Mouse (Mus musculus) liver, postnatal 0 days (tissue): ENCODE data around the gene Ncan. TPM values are rescaled to one million over a fixed set of nuclear protein-coding genes. Genes with fewer than 3 reads are reported as not detected.

Experiments
- ATAC-seq: fragments of 200-750 bp; cut with Nextera tagmentation; 2 replicates; pipeline ENCODE4 v1.8.0; 2017; ENCODE audit warnings: mild to moderate bottlenecking, moderate library complexity
- DNase-seq: peaks from one replicate; pipeline ENCODE4 v3.0.0-alpha.2; 2016
- H3K27ac ChIP-seq: fragments of 300-500 bp; sonication (generic); 2 replicates; pipeline ENCODE4 v1.5.1; 2014; ENCODE audit warnings: antibody characterized with exemption, moderate library complexity, mild to moderate bottlenecking, low read depth
- H3K27me3 ChIP-seq: fragments of 300-500 bp; sonication (generic); 2 replicates; pipeline ENCODE4 v1.6.1; 2014; ENCODE audit warnings: low read length, control low read depth, mixed read lengths; ENCODE audit not compliant: insufficient read depth
- H3K36me3 ChIP-seq: fragments of 300-500 bp; sonication (generic); replicated peaks from 2 replicates; pipeline ENCODE4 v1.6.1; 2014; ENCODE audit warnings: mild to moderate bottlenecking, control low read depth, low read length, moderate library complexity, mixed read lengths; ENCODE audit not compliant: insufficient read depth
- H3K4me1 ChIP-seq: fragments of 300-500 bp; sonication (generic); 2 replicates; pipeline ENCODE4 v1.6.1; 2014; ENCODE audit warnings: antibody characterized with exemption, mild to moderate bottlenecking, control low read depth; ENCODE audit not compliant: insufficient read depth
- H3K4me2 ChIP-seq: fragments of 300-500 bp; sonication (generic); 2 replicates; pipeline ENCODE4 v1.6.1; 2014; ENCODE audit warnings: low read depth, mild to moderate bottlenecking, low read length, moderate library complexity, mixed read lengths
- H3K4me3 ChIP-seq: fragments of 300-500 bp; sonication (generic); 2 replicates; pipeline ENCODE4 v1.5.1; 2014; ENCODE audit warnings: low read depth, low read length
- H3K9ac ChIP-seq: fragments of 300-500 bp; sonication (generic); replicated peaks from 2 replicates; pipeline ENCODE4 v1.6.1; 2014; ENCODE audit warnings: mild to moderate bottlenecking, moderate library complexity
- H3K9me3 ChIP-seq: fragments of 300-500 bp; sonication (generic); 2 replicates; pipeline ENCODE4 v1.6.1; 2016; ENCODE audit warnings: mild to moderate bottlenecking, control low read depth, low read length, mixed read lengths
- CTCF ChIP-seq: sonication (generic); IDR thresholded peaks from 2 replicates; pipeline ENCODE4 v1.5.1; 2016; ENCODE audit warnings: antibody characterized with exemption, low read depth
- EP300 ChIP-seq: IDR thresholded peaks from 2 replicates; pipeline ENCODE4 v1.6.1; 2016; ENCODE audit warnings: antibody characterized with exemption, low read depth, mild to moderate bottlenecking
- WGBS: fragments of 180-500 bp; shearing (Covaris S2); extraction: QIAGEN DNeasy Blood & Tissue Kit; methylation state at CpG from one replicate; pipeline ENCODE4 v1.1.7; 2014; ENCODE audit not compliant: insufficient replicate concordance; 5-methylcytosine and 5-hydroxymethylcytosine counted together
- polyA plus RNA-seq: library from polyadenylated mRNA; unstranded; fragments of >200 nt; fragmentation: Nextera tagmentation; extraction: Ambion mirVana; gene quantifications from 2 replicates; pipeline ENCODE4 v1.2.1, GENCODE M21; 2015

Gene Ncan
- polyA plus RNA-seq, 1 experiment from 2014 or later: not detected

- Histone ChIP-seq H3K27ac (peak overlapping the region; percentile 22; the same call in 1 of the 2 replicates), H3K9ac (peak overlapping the region; percentile 47; the same call in 1 of the 2 replicates)
Observed at GRCm38 (mm10) chr8:70158069-70158853, 37.6 kb upstream of the Ncan start.

GRCm38 (mm10) chr8:70157240-70157800 is 36.6 kb upstream of the Ncan start:
- H3K36me3 ChIP-seq: no peaks in the 10 kb centered on the region
- H3K4me2 ChIP-seq: no peak overlapping the region
- peaks cover 14% of the 10 kb centered on the region for H3K4me1 ChIP-seq
- no peak overlapping the region for H3K9ac ChIP-seq
- H3K27ac ChIP-seq: no peak overlapping the region
- no peaks in the 10 kb centered on the region for H3K27me3 ChIP-seq
- DNase-seq (no peak), ATAC-seq (no peak)
- no peaks in the 10 kb centered on the region for H3K9me3 ChIP-seq
- no peak overlapping the region for H3K4me3 ChIP-seq
- 92% methylated on average over 1 of the region's 1 CpGs for WGBS
- no peak for TF ChIP-seq EP300
- no peak for TF ChIP-seq CTCF

More at GRCm38 (mm10) chr8:70158069-70158853, 37.6 kb upstream of the Ncan start:
- WGBS: 7% methylated on average over 40 of the region's 40 CpGs
- Histone ChIP-seq H3K27me3 (no peaks in the 10 kb centered on the region), H3K9me3 (no peaks in the 10 kb centered on the region), H3K4me2 (peak overlapping the region; percentile 85), H3K4me3 (peak overlapping the region; percentile 54), H3K36me3 (no peaks in the 10 kb centered on the region), H3K4me1 (peaks cover 14% of the 10 kb centered on the region)
- ATAC-seq: peak; percentile 83
- TF ChIP-seq CTCF (no peak), EP300 (no peak)
- DNase-seq: peak; percentile 87

- 17% methylated on average over 21 of the region's 22 CpGs for WGBS
- Histone ChIP-seq H3K27ac (no peak overlapping the region), H3K27me3 (no peaks in the 10 kb centered on the region), H3K9me3 (no peaks in the 10 kb centered on the region), H3K4me3 (no peak overlapping the region), H3K4me2 (peak overlapping the region; percentile 37), H3K9ac (no peak overlapping the region), H3K4me1 (peaks cover 7% of the 10 kb centered on the region), H3K36me3 (no peaks in the 10 kb centered on the region)
- ATAC-seq (peak; percentile 81), DNase-seq (peak; percentile 84)
- TF ChIP-seq EP300 (no peak), CTCF (no peak)
Observed at GRCm38 (mm10) chr8:70152537-70153257, 32.0 kb upstream of the Ncan start.

GRCm38 (mm10) chr8:70150158-70150557 is 29.5 kb upstream of the Ncan start:
- Histone ChIP-seq H3K27me3 (no peaks in the 10 kb centered on the region), H3K4me3 (no peak overlapping the region), H3K9me3 (no peaks in the 10 kb centered on the region), H3K4me2 (peak overlapping the region; percentile 39; the same call in 1 of the 2 replicates), H3K9ac (no peak overlapping the region), H3K36me3 (peaks cover 12% of the 10 kb centered on the region), H3K27ac (no peak overlapping the region), H3K4me1 (peaks cover 5% of the 10 kb centered on the region)
- ATAC-seq (peak; percentile 73), DNase-seq (peak; percentile 61)
- WGBS: 25% methylated on average over 13 of the region's 13 CpGs
- TF ChIP-seq CTCF (no peak), EP300 (no peak)

DNA sequence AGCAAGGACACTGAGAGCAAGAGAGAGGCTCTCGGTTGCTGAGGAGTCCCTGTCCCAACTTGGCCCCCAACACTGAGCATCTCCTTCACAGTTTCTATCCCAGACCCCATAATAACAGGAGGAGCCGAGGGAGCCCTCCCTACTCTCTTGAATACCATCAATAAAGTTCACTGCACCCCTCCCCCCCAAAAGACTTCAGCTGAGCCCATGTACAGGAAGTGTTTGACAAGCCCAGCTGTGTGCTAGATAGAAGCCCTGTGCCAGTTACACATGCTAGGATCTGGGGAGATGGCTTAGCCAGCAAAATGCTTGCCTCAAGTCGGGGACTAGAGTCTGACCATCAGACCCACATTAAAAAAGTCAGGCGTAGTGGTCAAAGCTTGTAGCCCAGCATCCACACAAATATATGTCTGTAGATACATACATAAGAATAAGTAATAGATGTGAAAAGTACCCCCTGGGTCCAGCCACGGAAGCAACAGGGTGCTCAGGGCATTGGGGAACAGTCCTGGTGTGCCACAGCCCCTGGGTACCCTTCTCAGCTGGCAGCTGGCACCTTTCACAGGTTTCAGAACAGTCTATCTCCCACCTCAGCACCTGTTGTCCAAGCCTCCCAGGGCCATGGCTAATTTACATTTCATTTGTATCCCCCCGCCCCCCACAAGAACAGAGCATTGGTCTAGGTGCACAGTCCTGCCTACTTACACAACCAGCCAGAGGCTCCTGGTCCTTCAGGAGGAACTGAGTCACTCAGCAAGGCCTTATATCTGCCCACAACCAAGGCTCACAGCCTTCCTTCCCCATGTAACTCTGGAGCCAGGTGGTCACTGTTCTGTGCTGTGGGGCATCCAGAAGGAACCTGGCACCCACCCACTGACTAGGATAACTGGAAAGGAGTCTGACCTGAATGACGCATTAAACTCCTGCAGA is 27.3 kb upstream of the Ncan start:
- TF ChIP-seq EP300: no peak
- no peak for TF ChIP-seq CTCF
- H3K9me3 ChIP-seq: no peaks in the 10 kb centered on the region
- H3K27ac ChIP-seq: no peak overlapping the region
- no peaks in the 10 kb centered on the region for H3K27me3 ChIP-seq
- H3K36me3 ChIP-seq: peaks cover 20% of the 10 kb centered on the region
- DNase-seq (no peak), ATAC-seq (no peak)
- no peak overlapping the region for H3K4me2 ChIP-seq
- no peak overlapping the region for H3K4me3 ChIP-seq
- 61% methylated on average over 7 of the region's 7 CpGs for WGBS
- peaks cover 5% of the 10 kb centered on the region for H3K4me1 ChIP-seq
- no peak overlapping the region for H3K9ac ChIP-seq
